12 mouse cellular contexts compared by ENCODE assay signal in genomic region chr13:91473527-91473926, GRCm38 (mm10). TPM values are rescaled to one million over a fixed set of nuclear protein-coding genes. Genes with fewer than 3 reads are reported as not detected.
A peak's percentile ranks its signal among the peaks of the same experiment; 100 is the strongest.
DNase-seq lines count a peak whose midpoint lies in the region; ATAC-seq lines count a peak whose summit lies in the region.
"Had no signal": no experiment of that assay in that cellular context is flagged by ENCODE, and none has a peak within 500 bp of the region (broad histone marks: within the 10 kb centered on the region; RNA-seq: fewer than 3 reads in every experiment).

No protein-coding gene starts in this region.

- WGBS in forebrain, embryonic 14.5 days = 70% methylated on average over 6 of the region's 6 CpGs
- WGBS in forebrain, embryonic 10.5 days = 82% methylated on average over 6 of the region's 6 CpGs
- 40% methylated on average over 6 of the region's 6 CpGs for WGBS in lung, embryonic 16.5 days
- 53% methylated on average over 6 of the region's 6 CpGs for WGBS in liver, embryonic 15.5 days (ENCODE audit: insufficient replicate concordance)

- H3K27ac ChIP-seq in forebrain, embryonic 14.5 days (ENCODE audit: low read depth, low read length) = no peak overlapping the region
- no peak overlapping the region; the same call in 1 of the 2 replicates for H3K27ac ChIP-seq in forebrain, embryonic 10.5 days
- H3K27ac ChIP-seq in lung, embryonic 16.5 days (ENCODE audit: low read length) = no peak overlapping the region
- peak overlapping the region; percentile 64 for H3K27ac ChIP-seq in liver, embryonic 15.5 days (replicated peaks)
- H3K27ac ChIP-seq: limb, embryonic 13.5 days; stomach, embryonic 15.5 days had no signal

- peaks cover 10% of the 10 kb centered on the region; the same call in 1 of the 2 replicates for H3K4me1 ChIP-seq in forebrain, embryonic 14.5 days (ENCODE audit: control insufficient read depth, insufficient read depth, low read length)
- H3K4me1 ChIP-seq in forebrain, embryonic 10.5 days = peaks cover 10% of the 10 kb centered on the region; the same call in 1 of the 2 replicates
- H3K4me1 ChIP-seq in lung, embryonic 16.5 days (replicated peaks; ENCODE audit: control insufficient read depth, insufficient read depth, low read length) = peaks cover 10% of the 10 kb centered on the region
- peaks cover 45% of the 10 kb centered on the region for H3K4me1 ChIP-seq in liver, embryonic 15.5 days (replicated peaks)

- no peak for ATAC-seq in forebrain, embryonic 14.5 days
- ATAC-seq in lung, embryonic 16.5 days (ENCODE audit: low read depth) = peak; percentile 15; the same call in 1 of the 2 replicates
- ATAC-seq in common myeloid progenitor, adult 5-6 weeks (replicated peaks; ENCODE audit: low read depth, poor library complexity, severe bottlenecking) = 0 out of 2 replicates have a peak, but pooled peaks have one; percentile 23
- ATAC-seq in liver, embryonic 15.5 days (ENCODE audit: insufficient read depth) = peak; percentile 84

- no peak overlapping the region for H3K4me3 ChIP-seq in forebrain, embryonic 14.5 days (ENCODE audit: low read depth, low read length)
- no peak overlapping the region for H3K4me3 ChIP-seq in forebrain, embryonic 10.5 days
- no peak overlapping the region for H3K4me3 ChIP-seq in lung, embryonic 16.5 days (ENCODE audit: low read length)
- H3K4me3 ChIP-seq in liver, embryonic 15.5 days (replicated peaks) = no peak overlapping the region; the same call in 1 of the 2 replicates
- H3K4me3 ChIP-seq: limb, embryonic 13.5 days; stomach, embryonic 15.5 days had no signal

- no peak overlapping the region for H3K4me2 ChIP-seq in forebrain, embryonic 14.5 days (ENCODE audit: low read length)
- H3K4me2 ChIP-seq in lung, embryonic 16.5 days (ENCODE audit: low read depth, low read length) = no peak overlapping the region
- peak overlapping the region; percentile 38 for H3K4me2 ChIP-seq in liver, embryonic 15.5 days
- H3K4me2 ChIP-seq: limb, embryonic 13.5 days; stomach, embryonic 15.5 days had no signal

- peak; percentile 22 for DNase-seq in forebrain, embryonic 14.5 days (ENCODE audit: low spot score)
- DNase-seq in forebrain, embryonic 10.5 days (ENCODE audit: extremely low spot score, low spot score) = no peak
- DNase-seq in lung, postnatal 14 days = no peak
- no peak for DNase-seq in ovary, adult 18-20 months (ENCODE audit: low spot score)
- no peak for DNase-seq in frontal cortex, postnatal 36 days (ENCODE audit: low spot score in 2 of 2)
- DNase-seq: B cell, adult 2 months; kidney, postnatal 14 days had no signal

- H3K36me3 ChIP-seq in forebrain, embryonic 14.5 days (ENCODE audit: control insufficient read depth, insufficient read depth, low read length) = no peaks in the 10 kb centered on the region
- peaks cover 3% of the 10 kb centered on the region; the same call in 1 of the 2 replicates for H3K36me3 ChIP-seq in forebrain, embryonic 10.5 days (replicated peaks)
- H3K36me3 ChIP-seq in lung, embryonic 16.5 days (ENCODE audit: control insufficient read depth, insufficient read depth, low read length) = no peaks in the 10 kb centered on the region
- no peaks in the 10 kb centered on the region for H3K36me3 ChIP-seq in liver, embryonic 15.5 days (replicated peaks)
- H3K36me3 ChIP-seq: limb, embryonic 13.5 days; stomach, embryonic 15.5 days had no signal

- H3K9me3 ChIP-seq in forebrain, embryonic 14.5 days (replicated peaks; ENCODE audit: control insufficient read depth, low read length) = no peaks in the 10 kb centered on the region
- H3K9me3 ChIP-seq in forebrain, embryonic 10.5 days = no peaks in the 10 kb centered on the region
- no peaks in the 10 kb centered on the region for H3K9me3 ChIP-seq in lung, embryonic 16.5 days (ENCODE audit: control insufficient read depth, low read length)
- H3K9me3 ChIP-seq in liver, embryonic 15.5 days (replicated peaks) = no peaks in the 10 kb centered on the region
- H3K9me3 ChIP-seq: limb, embryonic 13.5 days; stomach, embryonic 15.5 days had no signal

- H3K9ac ChIP-seq in forebrain, embryonic 14.5 days (ENCODE audit: low read length) = no peak overlapping the region
- H3K9ac ChIP-seq in lung, embryonic 16.5 days (ENCODE audit: low read length) = no peak overlapping the region
- H3K9ac ChIP-seq in liver, embryonic 15.5 days = no peak overlapping the region
- H3K9ac ChIP-seq: limb, embryonic 13.5 days; stomach, embryonic 15.5 days had no signal

- H3K27me3 ChIP-seq in forebrain, embryonic 14.5 days (replicated peaks; ENCODE audit: control insufficient read depth, insufficient read depth, low read length) = no peaks in the 10 kb centered on the region
- no peaks in the 10 kb centered on the region for H3K27me3 ChIP-seq in forebrain, embryonic 10.5 days (ENCODE audit: poor library complexity, severe bottlenecking)
- H3K27me3 ChIP-seq in lung, embryonic 16.5 days (ENCODE audit: control insufficient read depth, insufficient read depth, low read depth, low read length) = no peaks in the 10 kb centered on the region
- H3K27me3 ChIP-seq in liver, embryonic 15.5 days = no peaks in the 10 kb centered on the region
- H3K27me3 ChIP-seq: limb, embryonic 13.5 days; stomach, embryonic 15.5 days had no signal

RNA-seq across cellular contexts. Expression of gene Ssbp2, which starts 13.4 kb away (rescaled TPM):
- 252 and 310 TPM in 2 replicates for polyA plus RNA-seq in forebrain, embryonic 14.5 days (2014; fragmentation: Nextera tagmentation; extraction: Ambion mirVana)
- polyA plus RNA-seq in forebrain, embryonic 10.5 days (2016; fragmentation: Nextera tagmentation; extraction: Ambion mirVana) = 140 and 149 TPM in 2 replicates
- 98.6 and 104 TPM in 2 replicates for polyA plus RNA-seq in lung, embryonic 16.5 days (2015; fragmentation: Nextera tagmentation; extraction: Ambion mirVana)
- 75.2 and 80.6 TPM in 2 replicates for total RNA-seq in common myeloid progenitor, adult 5-6 weeks (2017)
- polyA plus RNA-seq in liver, embryonic 15.5 days (2015; fragmentation: Nextera tagmentation; extraction: Ambion mirVana) = 44.2 and 45.8 TPM in 2 replicates
